Mouse (Mus musculus): ENCODE results near the gene Jak3.
"Not testable (repeated sequence)": the region's sequence is repeated elsewhere in the genome, so short reads cannot be mapped to it uniquely, and the experiment has no call there.

Jak3 gene

GRCm38 (mm10) chr8:71686143-71686734 is 10.1 kb downstream of the Jak3 start:
- in situ Hi-C loops (cut with MboI): no loop called here

- in situ Hi-C loops (cut with MboI): no loop called here
These were observed 11.5 kb downstream of the Jak3 start for GRCm38 (mm10) chr8:71687616-71688015.

- in situ Hi-C loops (cut with MboI): no loop called here
These were observed 12.9 kb downstream of the Jak3 start, which contains the start of gene Insl3 for GRCm38 (mm10) chr8:71689028-71689427. Insl3 (plus strand) TSS chr8:71689214.

- in situ Hi-C loops (cut with MboI): no loop called here
These were observed 16.4 kb downstream of the Jak3 start for GRCm38 (mm10) chr8:71692509-71692908.

- in situ Hi-C loops (cut with MboI): no loop called here
These were observed 17.3 kb downstream of the Jak3 start for GRCm38 (mm10) chr8:71693166-71694041.

- in situ Hi-C loops (cut with MboI): not testable (repeated sequence)
These were observed 19.4 kb downstream of the Jak3 start for GRCm38 (mm10) chr8:71695456-71695855.

- in situ Hi-C loops (cut with MboI): loop anchor here (25.0 kb wide), 1 partner anchor 563 kb away; no protein-coding TSS in a partner anchor
These were observed 24.6 kb downstream of the Jak3 start for GRCm38 (mm10) chr8:71700493-71701269.

- in situ Hi-C loops (cut with MboI): loop anchor here (25.0 kb wide), 1 partner anchor 564 kb away; no protein-coding TSS in a partner anchor
These were observed 25.5 kb downstream of the Jak3 start, which contains the start of gene B3gnt3 for GRCm38 (mm10) chr8:71701414-71702086. B3gnt3 (minus strand) TSS chr8:71701789.

- in situ Hi-C loops (cut with MboI): loop anchor here (25.0 kb wide), 1 partner anchor 565 kb away; no protein-coding TSS in a partner anchor
These were observed 26.0 kb downstream of the Jak3 start for GRCm38 (mm10) chr8:71702087-71702432.

GRCm38 (mm10) chr8:71702923-71703322 is 26.8 kb downstream of the Jak3 start:
- in situ Hi-C loops (cut with MboI): loop anchor here (25.0 kb wide), 1 partner anchor 566 kb away; no protein-coding TSS in a partner anchor

- in situ Hi-C loops (cut with MboI): loop anchor here (25.0 kb wide), 1 partner anchor 566 kb away; no protein-coding TSS in a partner anchor
These were observed 27.3 kb downstream of the Jak3 start for GRCm38 (mm10) chr8:71703400-71703799.

GRCm38 (mm10) chr8:71707874-71708273 is 31.8 kb downstream of the Jak3 start:
- in situ Hi-C loops (cut with MboI): loop anchor here (25.0 kb wide), 1 partner anchor 571 kb away; no protein-coding TSS in a partner anchor

GRCm38 (mm10) chr8:71709134-71709799 is 33.2 kb downstream of the Jak3 start:
- in situ Hi-C loops (cut with MboI): loop anchor here (25.0 kb wide), 1 partner anchor 572 kb away; no protein-coding TSS in a partner anchor

- in situ Hi-C loops (cut with MboI): loop anchor here (25.0 kb wide), 1 partner anchor 573 kb away; no protein-coding TSS in a partner anchor
These were observed 33.8 kb downstream of the Jak3 start for GRCm38 (mm10) chr8:71709800-71710446.

- in situ Hi-C loops (cut with MboI): loop anchor here (25.0 kb wide), 1 partner anchor 574 kb away; no protein-coding TSS in a partner anchor
These were observed 35.5 kb downstream of the Jak3 start for GRCm38 (mm10) chr8:71711574-71711973.

- in situ Hi-C loops (cut with MboI): loop anchor here (25.0 kb wide), 1 partner anchor 578 kb away; no protein-coding TSS in a partner anchor
These were observed 39.4 kb downstream of the Jak3 start for GRCm38 (mm10) chr8:71715531-71715930.

GRCm38 (mm10) chr8:71716561-71717053 is 40.5 kb downstream of the Jak3 start:
- in situ Hi-C loops (cut with MboI): loop anchor here (25.0 kb wide), 1 partner anchor 579 kb away; no protein-coding TSS in a partner anchor

- in situ Hi-C loops (cut with MboI): loop anchor here (25.0 kb wide), 1 partner anchor 580 kb away; no protein-coding TSS in a partner anchor
These were observed 41.0 kb downstream of the Jak3 start for GRCm38 (mm10) chr8:71717096-71717495.

- in situ Hi-C loops (cut with MboI): loop anchor here (25.0 kb wide), 1 partner anchor 581 kb away; no protein-coding TSS in a partner anchor
These were observed 42.2 kb downstream of the Jak3 start for GRCm38 (mm10) chr8:71718252-71718651.

Measured in mature B cell (primary cell).